Mouse (Mus musculus): ENCODE data around the gene Olfr813.
"Not testable (repeated sequence)": the region's sequence is repeated elsewhere in the genome, so short reads cannot be mapped to it uniquely, and the experiment has no call there.

GRCm38 (mm10) chr10:129879751-129880150, 24.6 kb downstream of the Olfr813 start, which contains the start of gene Olfr814:
- TF ChIP-seq CTCF (IDR thresholded peaks at IDR 0.05); EP300 (IDR thresholded peaks at IDR 0.05; ENCODE audit: insufficient read depth, low read depth, low read length): not testable (repeated sequence)
